Mouse (Mus musculus) layer of hippocampus, adult 8-10 months (tissue): ENCODE measurements around the gene Mettl25. TPM values are rescaled to one million over a fixed set of nuclear protein-coding genes. Genes with fewer than 3 reads are reported as not detected.

Experiments
- DNase-seq, 2 experiments: peaks; one replicate each; pipeline ENCODE4 v3.0.0; 2022; ENCODE audit warnings: low spot score in 2 of 2
- total RNA-seq, 4 experiments: library from RNA; stranded (reverse); gene quantifications; 2 replicates each; pipeline ENCODE4 v1.2.4; 2022

Mettl25 gene
- total RNA-seq, 4 experiments from 2014 or later: 6.9 to 10.6 (median 8.6) TPM

DNA sequence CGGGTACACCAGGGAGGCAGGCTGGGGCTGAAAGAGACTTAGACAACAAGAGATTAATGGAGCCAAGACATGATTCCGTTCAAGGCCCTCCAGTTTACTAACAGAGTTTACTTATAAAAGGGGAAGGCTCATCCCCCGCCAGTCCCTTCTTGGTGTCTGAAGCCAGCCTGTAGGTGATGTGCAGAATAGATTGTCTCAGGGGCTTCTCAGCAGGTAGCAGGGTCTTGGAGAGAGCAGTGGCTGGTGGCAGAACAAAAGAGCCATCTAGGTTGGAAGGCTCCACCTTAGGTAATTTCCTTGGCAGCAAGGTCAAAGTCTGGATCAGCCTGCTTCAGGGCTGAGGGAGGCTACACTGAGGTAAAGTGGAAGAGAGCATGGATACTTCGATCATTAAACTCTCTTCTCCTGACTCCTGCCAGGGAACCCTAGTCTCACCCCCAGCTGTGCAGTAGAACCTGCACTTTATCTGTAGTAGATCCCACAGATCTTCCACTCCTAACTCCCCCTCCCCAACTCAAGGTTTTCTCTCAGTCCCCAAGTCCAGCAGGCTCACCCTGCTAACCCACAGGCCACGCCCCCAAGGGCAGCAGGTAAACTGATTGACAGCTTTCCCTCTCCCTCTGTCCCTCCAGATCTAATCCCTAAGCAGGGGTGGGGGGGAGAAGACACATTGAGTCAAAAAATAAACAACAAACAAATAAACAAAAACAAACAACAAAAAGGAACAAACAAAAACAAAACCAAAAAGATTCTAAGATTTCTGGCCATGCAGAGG lies 87.2 kb downstream of the Mettl25 start:
- no peak for DNase-seq

DNA sequence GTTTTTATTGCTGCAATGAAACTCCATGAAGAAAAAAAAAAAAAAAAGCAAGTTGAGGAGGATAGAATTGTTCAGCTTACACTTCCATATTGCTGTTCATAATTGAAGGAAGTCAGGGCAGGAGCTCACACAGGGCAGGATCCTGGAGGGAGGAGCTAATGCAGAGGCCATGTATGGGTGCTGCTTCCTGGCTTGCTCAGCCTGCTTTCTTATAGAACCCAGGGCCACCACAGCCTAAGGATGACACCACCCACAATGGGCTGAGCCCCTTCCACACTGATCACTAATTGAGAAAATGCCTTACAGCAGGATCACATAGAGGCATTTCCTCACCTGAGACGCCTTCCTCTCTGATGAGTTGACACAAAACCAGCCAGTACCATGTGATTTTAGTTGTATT lies 95.2 kb downstream of the Mettl25 start:
- DNase-seq: no peak

DNA sequence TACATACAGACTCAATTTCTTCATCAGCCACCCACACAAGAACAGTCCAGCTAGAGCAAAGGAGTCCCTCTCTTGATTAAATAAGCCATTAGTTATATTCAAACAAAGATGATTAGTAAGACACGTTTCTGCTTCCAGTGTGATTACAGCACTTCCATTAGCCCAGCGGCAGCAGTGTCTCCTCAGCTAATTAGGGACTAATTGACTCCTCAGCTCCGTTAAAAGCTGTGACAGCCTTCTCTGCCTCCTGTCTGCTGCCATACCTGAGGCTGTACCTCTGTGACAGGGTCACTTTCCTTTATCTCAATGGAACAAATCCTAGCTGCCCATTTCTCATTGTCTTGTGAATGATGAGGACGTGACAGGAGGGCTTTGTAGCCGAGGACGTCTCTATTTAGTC lies 99.4 kb downstream of the Mettl25 start:
- no peak for DNase-seq

DNA sequence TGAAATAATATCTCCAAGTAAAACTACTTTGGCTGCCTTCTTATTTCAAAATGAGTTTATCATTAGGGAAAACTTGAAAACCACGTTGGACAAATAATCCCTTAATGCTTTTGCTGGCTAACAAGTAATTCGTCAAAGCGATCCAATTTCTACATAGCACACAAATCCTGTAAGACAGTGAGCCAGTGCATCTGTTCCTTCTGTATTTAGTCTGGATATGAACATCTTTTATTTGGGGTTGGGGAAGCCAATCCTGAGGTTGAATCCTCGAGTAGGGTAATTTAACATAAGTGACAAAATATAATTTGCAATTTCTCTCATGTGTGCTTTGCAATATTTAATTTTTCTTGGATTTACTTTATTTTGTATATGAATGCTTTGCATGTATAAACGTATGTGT lies 102.2 kb downstream of the Mettl25 start:
- no peak for DNase-seq

DNA sequence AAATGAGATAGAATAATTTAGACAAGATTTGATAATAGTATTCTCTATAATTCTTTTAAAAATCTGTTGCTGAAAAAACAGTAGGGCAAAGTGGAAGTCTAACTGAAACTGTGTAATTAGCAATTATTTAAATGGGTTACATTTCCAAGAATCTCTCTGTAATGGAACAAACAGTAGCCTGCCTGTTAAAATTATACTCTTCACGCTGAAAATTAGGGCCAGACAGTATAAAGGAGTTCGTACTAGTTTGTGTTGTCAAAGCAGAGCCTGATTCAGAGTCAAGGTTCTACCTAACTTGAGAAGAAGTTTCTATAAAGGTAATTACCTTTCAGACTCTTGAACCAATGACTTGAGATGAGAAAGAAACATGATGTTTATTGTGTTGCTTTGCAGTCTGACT lies 113.4 kb downstream of the Mettl25 start:
- no peak for DNase-seq

DNA sequence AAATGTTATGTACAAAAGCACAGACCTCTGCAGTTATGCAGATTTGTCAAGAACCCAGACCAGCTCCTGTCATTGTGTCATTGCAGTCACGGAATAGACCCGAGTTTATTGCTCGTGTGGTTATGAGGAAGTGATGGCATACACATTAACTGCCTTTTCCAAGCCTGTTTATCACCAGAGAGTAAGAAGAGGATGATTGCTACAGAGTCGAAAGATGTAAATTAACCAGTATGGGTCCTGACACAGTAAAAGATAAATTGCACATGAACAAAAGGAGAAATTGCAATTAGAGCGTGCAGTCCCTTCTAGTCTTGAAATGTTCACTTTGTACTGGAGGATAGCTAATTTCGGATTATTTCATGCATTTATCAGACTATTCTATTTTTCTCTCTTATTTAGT lies 113.8 kb downstream of the Mettl25 start:
- DNase-seq: no peak

DNA sequence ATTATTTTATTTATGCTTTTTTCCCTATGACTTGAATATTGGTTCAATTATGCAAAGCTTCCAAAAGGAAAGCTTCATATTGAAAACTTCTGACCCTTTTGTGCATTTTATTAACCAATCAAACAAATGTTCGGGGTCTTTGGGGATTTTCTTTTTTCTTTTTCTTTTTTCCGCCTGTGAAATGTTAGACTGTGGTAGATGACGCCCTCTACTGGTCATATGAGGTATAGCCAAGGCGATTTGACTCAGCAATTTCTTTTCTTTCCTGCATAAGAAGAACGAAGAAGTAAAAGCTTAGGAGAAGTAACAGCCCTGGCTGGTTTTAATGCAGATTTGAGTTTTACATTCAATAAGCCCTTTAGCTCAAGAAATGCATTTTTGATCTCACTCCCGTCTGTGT lies 126.3 kb downstream of the Mettl25 start:
- DNase-seq: peak; percentile 4 to 21

DNA sequence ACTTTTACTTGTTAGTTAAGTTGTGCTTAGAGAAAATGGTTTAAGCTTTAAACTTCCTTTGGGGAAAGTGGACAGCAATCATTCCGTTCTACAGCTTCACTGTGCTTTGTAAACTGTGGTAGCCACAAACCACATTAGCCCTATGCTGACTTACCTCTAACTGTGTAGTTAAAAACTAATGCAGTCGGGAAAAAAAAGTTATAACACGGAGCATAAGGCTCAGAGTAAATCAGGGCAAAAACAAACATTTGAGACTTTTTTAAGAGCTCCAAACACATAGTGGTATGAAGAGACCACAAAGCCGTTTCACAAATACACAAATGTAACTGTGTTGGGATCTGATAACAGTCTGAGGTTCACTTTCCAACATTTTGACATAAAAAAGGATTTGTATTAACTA lies 126.8 kb downstream of the Mettl25 start:
- DNase-seq: no peak

DNA sequence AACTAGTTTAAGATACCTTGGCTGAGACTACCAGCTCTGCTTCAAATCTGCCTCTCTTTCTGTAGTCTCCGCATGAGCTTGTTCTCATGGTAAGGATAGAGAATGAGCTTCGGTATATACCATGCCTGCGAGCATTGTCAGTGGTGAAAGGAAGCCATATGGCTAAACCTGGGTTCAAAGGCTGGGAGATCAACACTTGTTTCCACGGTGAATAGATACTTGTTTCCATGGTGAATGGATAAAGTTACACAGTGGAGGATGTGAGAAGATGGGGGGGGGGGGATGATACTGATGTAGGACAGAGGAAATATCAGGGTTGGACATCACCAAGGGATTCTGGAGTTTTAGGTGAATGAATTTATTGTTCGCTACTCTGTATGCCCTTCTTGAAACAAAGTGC lies 128.0 kb downstream of the Mettl25 start:
- no peak for DNase-seq

Other genes starting within 250 kb of the Mettl25 start
- 10 to 100 TPM; 18.0 to 24.5 (median 22.9) TPM for gene Ccdc59, start 313 bp downstream of the Mettl25 start, total RNA-seq